ENCODE assay signal across 11 mouse cellular contexts in the genomic region with DNA sequence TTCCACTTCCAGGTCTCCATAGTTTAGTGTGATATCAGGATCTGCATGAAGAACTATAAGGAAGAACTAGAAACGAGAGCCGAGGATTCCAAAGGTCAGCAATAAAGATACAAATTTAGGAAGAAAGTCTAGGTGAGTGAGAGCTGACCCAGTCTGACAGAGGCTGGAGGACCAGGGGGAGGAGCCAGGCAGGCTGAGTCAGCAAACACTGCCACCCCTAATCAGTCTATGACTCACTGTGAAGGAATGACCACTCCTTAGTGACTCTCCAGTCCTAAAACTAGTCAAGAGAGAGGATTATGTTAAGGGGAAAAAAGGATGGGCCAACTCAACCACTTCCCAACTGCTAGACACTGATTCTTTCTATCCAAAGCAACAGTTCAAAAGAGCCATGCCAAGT. TPM values are rescaled to one million over a fixed set of nuclear protein-coding genes. Genes with fewer than 3 reads are reported as not detected.
DNase-seq lines count a peak whose midpoint lies in the region; ATAC-seq and TF ChIP-seq lines count a peak whose summit lies in the region.
"Had no signal": no experiment of that assay in that cellular context is flagged by ENCODE, and none has a peak within 500 bp of the region (broad histone marks: within the 10 kb centered on the region; RNA-seq: fewer than 3 reads in every experiment).

No protein-coding gene starts in this region.

- intact Hi-C loops in heart, adult 2 months (cut with DNase I): no loop called here

- TF ChIP-seq POLR2A in heart, adult 2 months (IDR thresholded peaks at IDR 0.05; ENCODE audit: insufficient read depth, low read depth, low read length): no peak

- peaks cover 4% of the 10 kb centered on the region; the same call in 1 of the 2 replicates for H3K79me2 ChIP-seq in heart, adult 2 months (replicated peaks; ENCODE audit: control insufficient read depth, insufficient read depth, low read length)

- peaks cover 7% of the 10 kb centered on the region for H3K4me1 ChIP-seq in heart, adult 2 months (ENCODE audit: control insufficient read depth, insufficient read depth, low read length)

- no peak overlapping the region for H3K9ac ChIP-seq in heart, adult 2 months (ENCODE audit: low read depth, low read length)

- no peak overlapping the region for H3K4me3 ChIP-seq in heart, adult 2 months
- H3K4me3 ChIP-seq: erythroblast, embryonic 14.5 days had no signal

- DNase-seq in heart, adult 2 months: peak in 1 of 2 experiments; percentile 56
- no peak for DNase-seq in heart, adult 8-10 months (ENCODE audit: low spot score)
- DNase-seq in Muller cell, postnatal 12 days (ENCODE audit: inconsistent ontology term): peak; percentile 84
- peak; percentile 53 for DNase-seq in heart, postnatal 4 days
- DNase-seq in lung, postnatal 36 days: peak; percentile 80
- no peak for DNase-seq in thymus, postnatal 4 days
- DNase-seq in cerebellum, postnatal 4 days (ENCODE audit: low spot score in 2 of 2): no peak
- DNase-seq: right cerebral cortex, adult 18-20 months had no signal

- peaks cover 18% of the 10 kb centered on the region for H3K36me3 ChIP-seq in heart, adult 2 months (ENCODE audit: control insufficient read depth, insufficient read depth, low read length)

- TF ChIP-seq EP300 in heart, adult 2 months (IDR thresholded peaks at IDR 0.05; ENCODE audit: insufficient read depth, low read depth, low read length): no peak

- no peak for TF ChIP-seq CTCF in heart, adult 2 months (IDR thresholded peaks at IDR 0.05)

- WGBS in heart, adult 2 months: 67% methylated on average over 2 of the region's 2 CpGs

- no peak for ATAC-seq in megakaryocyte progenitor cell, adult 5-6 weeks (replicated peaks; ENCODE audit: poor library complexity)
- ATAC-seq: midbrain, embryonic 16.5 days had no signal

- H3K27me3 ChIP-seq in heart, adult 2 months (ENCODE audit: control insufficient read depth, insufficient read depth, low read length): no peaks in the 10 kb centered on the region

- peak overlapping the region; percentile 34 for H3K27ac ChIP-seq in heart, adult 2 months

RNA-seq across cellular contexts. Expression of a gene that starts 6.6 kb away (rescaled TPM):
- total RNA-seq in heart, adult 2 months (2021): 1 to 10 TPM; 6.3 to 8.5 TPM
- polyA plus RNA-seq in heart, adult 2 months (2012; rRNA removed): 1.9 and 3.1 TPM in 2 replicates
- 1 to 10 TPM; 4.4 to 7.7 (median 5.2) TPM for total RNA-seq in heart, adult 8-10 months (2022)
- total RNA-seq in heart, postnatal 4 days (2021): 1 to 10 TPM; 3.9 to 4.2 TPM
- not detected in 2 replicates for total RNA-seq in megakaryocyte progenitor cell, adult 5-6 weeks (2015)
- not detected in 2 replicates for total RNA-seq in megakaryocyte progenitor cell, adult 5-6 weeks (2017)

RNA-seq across cellular contexts. Expression of a gene that starts 6.6 kb away (rescaled TPM):
- 10 to 100 TPM; 36.6 to 45.3 TPM for total RNA-seq in heart, adult 2 months (2021)
- polyA plus RNA-seq in heart, adult 2 months (2012; rRNA removed): 21.9 and 25.0 TPM in 2 replicates
- 10 to 100 TPM; 36.8 to 49.5 (median 39.2) TPM for total RNA-seq in heart, adult 8-10 months (2022)
- total RNA-seq in heart, postnatal 4 days (2021): 10 to 100 TPM; 19.6 to 20.6 TPM
- total RNA-seq in megakaryocyte progenitor cell, adult 5-6 weeks (2015): not detected in 2 replicates
- not detected in 2 replicates for total RNA-seq in megakaryocyte progenitor cell, adult 5-6 weeks (2017)
- polyA plus RNA-seq: erythroblast, embryonic 14.5 days had no signal

Comparison
In these comparisons a context has a peak if more than half of its experiments do, and no peak if none do; other contexts are left out.
1. DNase-seq: peak in Muller cell, postnatal 12 days (single experiment), heart, postnatal 4 days (single experiment) and lung, postnatal 36 days (single experiment); none in heart, adult 8-10 months (single experiment), thymus, postnatal 4 days (single experiment) and cerebellum, postnatal 4 days (0 of 2).
2. RNA of a gene that starts 6.6 kb away (total RNA-seq): 6.3 to 8.5 TPM in heart, adult 2 months, 4.4 to 7.7 TPM in heart, adult 8-10 months and 3.9 to 4.2 TPM in heart, postnatal 4 days; not detected in megakaryocyte progenitor cell, adult 5-6 weeks; every median in the first group is over 4 times any median in the second.
3. RNA of a gene that starts 6.6 kb away (total RNA-seq): 36.6 to 45.3 TPM in heart, adult 2 months, 36.8 to 49.5 TPM in heart, adult 8-10 months and 19.6 to 20.6 TPM in heart, postnatal 4 days; not detected in megakaryocyte progenitor cell, adult 5-6 weeks; every median in the first group is over 10 times any median in the second.